Mouse (Mus musculus) olfactory bulb, adult 2 months (tissue): ENCODE results near the gene Zfp536.

Source experiments
- CTCF ChIP-seq: fragments of 200-500 bp; IDR thresholded peaks from 2 replicates; pipeline ENCODE4 v1.5.1; 2012; ENCODE audit warnings: low read depth, mild to moderate bottlenecking, low read length, moderate library complexity; ENCODE audit not compliant: insufficient read depth
- POLR2A ChIP-seq: fragments of 200-500 bp; IDR thresholded peaks from 2 replicates; pipeline ENCODE4 v1.6.1; 2012; ENCODE audit warnings: mild to moderate bottlenecking, low read depth, low read length, moderate library complexity; ENCODE audit not compliant: insufficient read depth

- TF ChIP-seq CTCF (no peak), POLR2A (no peak)
Observed at GRCm38 (mm10) chr7:37528311-37528710, 245.1 kb downstream of the Zfp536 start.
